Mouse (Mus musculus) limb, embryonic 11.5 days (tissue): Measurements from ENCODE around the gene Kdm5b. TPM values are rescaled to one million over a fixed set of nuclear protein-coding genes. Genes with fewer than 3 reads are reported as not detected.

Experiments used
- ATAC-seq: fragments of 200-750 bp; cut with Nextera tagmentation; 2 replicates; pipeline ENCODE4 v1.8.0; 2017; ENCODE audit warnings: low read depth; ENCODE audit not compliant: insufficient number of reproducible peaks, low FRiP score, low TSS enrichment
- DNase-seq: peaks from one replicate; pipeline ENCODE4 v3.0.0-alpha.2; 2015; ENCODE audit warnings: low spot score
- H3K27ac ChIP-seq: fragments of 300-500 bp; sonication (generic); replicated peaks from 2 replicates; pipeline ENCODE4 v1.5.1; 2014; ENCODE audit warnings: low read depth, mild to moderate bottlenecking, low read length
- H3K27me3 ChIP-seq: fragments of 300-500 bp; sonication (generic); 2 replicates; pipeline ENCODE4 v1.6.1; 2014; ENCODE audit warnings: mild to moderate bottlenecking, low read length, mixed read lengths; ENCODE audit not compliant: control insufficient read depth, insufficient read depth
- H3K36me3 ChIP-seq: fragments of 300-500 bp; sonication (generic); 2 replicates; pipeline ENCODE4 v1.6.1; 2014; ENCODE audit warnings: mild to moderate bottlenecking, low read length, moderate library complexity, mixed read lengths; ENCODE audit not compliant: control insufficient read depth, insufficient read depth
- H3K4me1 ChIP-seq: fragments of 300-500 bp; sonication (generic); 2 replicates; pipeline ENCODE4 v1.6.1; 2014; ENCODE audit warnings: low read length, mixed read lengths; ENCODE audit not compliant: control insufficient read depth, insufficient read depth
- H3K4me2 ChIP-seq: fragments of 300-500 bp; sonication (generic); 2 replicates; pipeline ENCODE4 v1.6.1; 2014; ENCODE audit warnings: low read depth, mild to moderate bottlenecking, moderate library complexity; ENCODE audit not compliant: severe bottlenecking
- H3K4me3 ChIP-seq: fragments of 300-500 bp; sonication (generic); 2 replicates; pipeline ENCODE4 v1.5.1; 2014; ENCODE audit warnings: low read depth, low read length
- H3K9ac ChIP-seq: fragments of 300-500 bp; sonication (generic); 2 replicates; pipeline ENCODE4 v1.6.1; 2014; ENCODE audit warnings: mild to moderate bottlenecking, low read length
- H3K9me3 ChIP-seq: fragments of 300-500 bp; sonication (generic); 2 replicates; pipeline ENCODE4 v1.6.1; 2016; ENCODE audit warnings: low read length; ENCODE audit not compliant: control insufficient read depth
- WGBS: fragments of 180-500 bp; shearing (Covaris S2); extraction: QIAGEN DNeasy Blood & Tissue Kit; methylation state at CpG from one replicate; pipeline ENCODE4 v1.1.7; 2014; 5-methylcytosine and 5-hydroxymethylcytosine counted together
- polyA plus RNA-seq: library from polyadenylated mRNA; unstranded; fragments of >200 nt; fragmentation: Nextera tagmentation; extraction: Ambion mirVana; gene quantifications from 2 replicates; pipeline ENCODE4 v1.2.1, GENCODE M21; 2014

Gene Kdm5b
- polyA plus RNA-seq, 1 experiment from 2014 or later, result 90.9 TPM

- no peaks in the 10 kb centered on the region for H3K4me1 ChIP-seq
- no peaks in the 10 kb centered on the region for H3K9me3 ChIP-seq
- H3K4me3 ChIP-seq, result no peak overlapping the region
- no peak overlapping the region for H3K4me2 ChIP-seq
- H3K27ac ChIP-seq, result no peak overlapping the region
- no peak for DNase-seq
- H3K36me3 ChIP-seq, result peaks cover 5% of the 10 kb centered on the region; the same call in 1 of the 2 replicates
- H3K9ac ChIP-seq, result no peak overlapping the region
- H3K27me3 ChIP-seq, result no peaks in the 10 kb centered on the region
- ATAC-seq, result no peak
- 80% methylated on average over 3 of the region's 3 CpGs for WGBS
Observed at GRCm38 (mm10) chr1:134583560-134583959, 23.6 kb downstream of the Kdm5b start.

- Histone ChIP-seq H3K36me3 (peaks cover 11% of the 10 kb centered on the region; the same call in 1 of the 2 replicates), H3K27me3 (no peaks in the 10 kb centered on the region)
Observed at GRCm38 (mm10) chr1:134589676-134590075, 29.7 kb downstream of the Kdm5b start.

GRCm38 (mm10) chr1:134591773-134592172 lies 31.8 kb downstream of the Kdm5b start:
- Histone ChIP-seq H3K4me2 (no peak overlapping the region), H3K36me3 (peaks cover 15% of the 10 kb centered on the region), H3K9me3 (no peaks in the 10 kb centered on the region), H3K27ac (no peak overlapping the region), H3K4me3 (no peak overlapping the region), H3K4me1 (no peaks in the 10 kb centered on the region), H3K27me3 (no peaks in the 10 kb centered on the region), H3K9ac (no peak overlapping the region)
- no peak for ATAC-seq
- no peak for DNase-seq
- WGBS, result 93% methylated on average over 2 of the region's 2 CpGs

More at GRCm38 (mm10) chr1:134589676-134590075, 29.7 kb downstream of the Kdm5b start:
- Histone ChIP-seq H3K9me3 (no peaks in the 10 kb centered on the region), H3K4me1 (no peaks in the 10 kb centered on the region), H3K4me3 (no peak overlapping the region), H3K4me2 (no peak overlapping the region), H3K27ac (no peak overlapping the region), H3K9ac (no peak overlapping the region)
- no peak for ATAC-seq
- no peak for DNase-seq

GRCm38 (mm10) chr1:134597339-134598054 lies 37.5 kb downstream of the Kdm5b start:
- no peak for DNase-seq
- no peak overlapping the region for H3K9ac ChIP-seq
- H3K9me3 ChIP-seq, result no peaks in the 10 kb centered on the region
- no peak overlapping the region for H3K4me3 ChIP-seq
- no peak overlapping the region for H3K27ac ChIP-seq
- H3K4me1 ChIP-seq, result no peaks in the 10 kb centered on the region
- no peaks in the 10 kb centered on the region for H3K27me3 ChIP-seq
- H3K4me2 ChIP-seq, result no peak overlapping the region
- ATAC-seq, result no peak
- H3K36me3 ChIP-seq, result peaks cover 21% of the 10 kb centered on the region
- WGBS, result 88% methylated on average over 9 of the region's 9 CpGs

- DNase-seq (no peak), ATAC-seq (no peak)
- no peaks in the 10 kb centered on the region for H3K4me1 ChIP-seq
- no peaks in the 10 kb centered on the region for H3K27me3 ChIP-seq
- 95% methylated on average over 2 of the region's 2 CpGs for WGBS
- H3K36me3 ChIP-seq, result peaks cover 13% of the 10 kb centered on the region; the same call in 1 of the 2 replicates
- no peak overlapping the region for H3K4me2 ChIP-seq
- H3K9me3 ChIP-seq, result no peaks in the 10 kb centered on the region
- no peak overlapping the region for H3K9ac ChIP-seq
- H3K4me3 ChIP-seq, result no peak overlapping the region
- H3K27ac ChIP-seq, result no peak overlapping the region
Observed at GRCm38 (mm10) chr1:134604086-134604485, 44.1 kb downstream of the Kdm5b start.

GRCm38 (mm10) chr1:134605670-134606069 lies 45.7 kb downstream of the Kdm5b start:
- ATAC-seq (no peak), DNase-seq (no peak)
- Histone ChIP-seq H3K4me2 (no peak overlapping the region), H3K36me3 (peaks cover 13% of the 10 kb centered on the region; the same call in 1 of the 2 replicates), H3K4me1 (no peaks in the 10 kb centered on the region), H3K27me3 (no peaks in the 10 kb centered on the region), H3K9ac (no peak overlapping the region), H3K9me3 (no peaks in the 10 kb centered on the region), H3K4me3 (no peak overlapping the region), H3K27ac (no peak overlapping the region)
- 92% methylated on average over 8 of the region's 8 CpGs for WGBS

- no peak for ATAC-seq
- H3K27me3 ChIP-seq, result no peaks in the 10 kb centered on the region
- no peaks in the 10 kb centered on the region for H3K4me1 ChIP-seq
- H3K9me3 ChIP-seq, result no peaks in the 10 kb centered on the region
- 95% methylated on average over 2 of the region's 2 CpGs for WGBS
- H3K4me3 ChIP-seq, result no peak overlapping the region
- no peak overlapping the region for H3K9ac ChIP-seq
- peaks cover 13% of the 10 kb centered on the region; the same call in 1 of the 2 replicates for H3K36me3 ChIP-seq
- no peak for DNase-seq
- H3K4me2 ChIP-seq, result no peak overlapping the region
- no peak overlapping the region for H3K27ac ChIP-seq
Observed at GRCm38 (mm10) chr1:134606381-134606780, 46.4 kb downstream of the Kdm5b start.

- no peak overlapping the region for H3K4me2 ChIP-seq
- no peak for DNase-seq
- no peaks in the 10 kb centered on the region for H3K27me3 ChIP-seq
- no peak overlapping the region for H3K4me3 ChIP-seq
- WGBS, result 95% methylated on average over 1 of the region's 1 CpGs
- no peaks in the 10 kb centered on the region for H3K4me1 ChIP-seq
- H3K27ac ChIP-seq, result no peak overlapping the region
- no peak overlapping the region for H3K9ac ChIP-seq
- peaks cover 11% of the 10 kb centered on the region; the same call in 1 of the 2 replicates for H3K36me3 ChIP-seq
- no peaks in the 10 kb centered on the region for H3K9me3 ChIP-seq
- no peak for ATAC-seq
Observed at GRCm38 (mm10) chr1:134607279-134607678, 47.3 kb downstream of the Kdm5b start.

GRCm38 (mm10) chr1:134609172-134609571 lies 49.2 kb downstream of the Kdm5b start:
- DNase-seq (no peak), ATAC-seq (no peak)
- peaks cover 20% of the 10 kb centered on the region for H3K36me3 ChIP-seq

More at GRCm38 (mm10) chr1:134609172-134609571, 49.2 kb downstream of the Kdm5b start:
- Histone ChIP-seq H3K27me3 (no peaks in the 10 kb centered on the region), H3K27ac (no peak overlapping the region), H3K4me3 (no peak overlapping the region), H3K4me2 (no peak overlapping the region), H3K4me1 (no peaks in the 10 kb centered on the region), H3K9me3 (no peaks in the 10 kb centered on the region), H3K9ac (no peak overlapping the region)
- WGBS, result 40% methylated on average over 4 of the region's 4 CpGs
